Mouse (Mus musculus): ENCODE measurements around the gene Has1.

- TF ChIP-seq CTCF (IDR thresholded peaks at IDR 0.05; ENCODE audit: borderline replicate concordance, control insufficient read depth, extremely low read depth, insufficient read depth, low read length, poor library complexity) (no peak), POLR2A (IDR thresholded peaks at IDR 0.05; ENCODE audit: control insufficient read depth, extremely low read depth, insufficient read depth, low read length, poor library complexity) (no peak)
Observed at GRCm38 (mm10) chr17:17837426-17837825, 17.6 kb downstream of the Has1 start.
